Mouse (Mus musculus): ENCODE measurements around the gene Dpp10.

- TF ChIP-seq CTCF (IDR thresholded peaks at IDR 0.05; ENCODE audit: borderline replicate concordance, extremely low read depth, insufficient read depth, insufficient read length): no peak
- no peak for TF ChIP-seq POLR2A (IDR thresholded peaks at IDR 0.05; ENCODE audit: borderline replicate concordance, extremely low read depth, insufficient read depth, insufficient read length, poor library complexity, severe bottlenecking)
These were observed 388.8 kb downstream of the Dpp10 start for GRCm38 (mm10) chr1:123656607-123657006.

All from brain, embryonic 14.5 days (tissue).